Mouse (Mus musculus) MEL (cell line): ENCODE results near the gene B230217C12Rik.

Experiments used
- CTCF ChIP-seq, 3 experiments: IDR thresholded peaks in 2 of 3; conservative IDR thresholded peaks in 1 of 3; 2 replicates each; pipeline ENCODE4 v1.5.1; 2011 to 2012; ENCODE audit warnings: low read length in 3 of 3, low read depth in 2 of 3, mild to moderate bottlenecking in 2 of 3, improper control_type of control experiment in 1 of 3, inconsistent platforms in 1 of 3, mixed read lengths in 1 of 3, moderate library complexity in 1 of 3; ENCODE audit not compliant: control insufficient read depth in 1 of 3, insufficient read depth in 1 of 3, poor library complexity in 1 of 3, severe bottlenecking in 1 of 3
- RAD21 ChIP-seq: IDR thresholded peaks from 2 replicates; pipeline ENCODE4 v1.6.1; 2011; ENCODE audit warnings: mild to moderate bottlenecking, low read depth, low read length, improper control_type of control experiment

- TF ChIP-seq CTCF (IDR thresholded peaks at IDR 0.05 in 2 of 3, conservative IDR thresholded peaks at IDR 0.05 in 1 of 3; ENCODE audit: control insufficient read depth in 1 of 3, insufficient read depth in 1 of 3, low read depth in 2 of 3, low read length in 3 of 3, poor library complexity in 1 of 3, severe bottlenecking in 1 of 3) (no peak), RAD21 (no peak)
These were observed 43.0 kb downstream of the B230217C12Rik start for GRCm38 (mm10) chr11:97883542-97883917.
